Mouse (Mus musculus) retina, embryonic 14.5 days (tissue): ENCODE measurements around the gene Por.

ENCODE experiments used
- DNase-seq: peaks from one replicate; pipeline ENCODE4 v3.0.0-alpha.2; 2015; ENCODE audit warnings: low spot score

Gene Por

DNA sequence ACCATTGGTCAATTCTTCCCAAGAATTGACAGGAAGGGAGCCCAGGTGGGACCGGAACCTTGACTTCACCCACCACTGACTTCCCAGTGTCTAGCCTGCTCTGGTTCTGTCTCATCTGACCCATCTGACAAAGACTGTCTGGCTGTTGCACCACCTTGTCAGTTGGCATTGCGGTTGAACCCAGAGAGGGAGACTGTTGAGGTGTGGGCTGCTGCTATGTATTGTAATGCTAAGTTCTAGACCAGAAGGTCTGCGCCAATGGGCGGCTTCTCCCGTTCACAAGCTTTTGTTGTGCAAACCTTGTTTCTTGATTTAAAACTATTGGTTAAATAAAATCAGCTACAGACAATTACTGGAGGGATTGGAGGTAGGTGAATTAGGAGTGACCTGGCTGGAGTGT lies 12.7 kb upstream of the Por start:
- DNase-seq: no peak

- DNase-seq: no peak
Observed at GRCm38 (mm10) chr5:135657703-135658373, 12.0 kb upstream of the Por start.

GRCm38 (mm10) chr5:135659956-135660355 lies 9.9 kb upstream of the Por start:
- no peak for DNase-seq

DNA sequence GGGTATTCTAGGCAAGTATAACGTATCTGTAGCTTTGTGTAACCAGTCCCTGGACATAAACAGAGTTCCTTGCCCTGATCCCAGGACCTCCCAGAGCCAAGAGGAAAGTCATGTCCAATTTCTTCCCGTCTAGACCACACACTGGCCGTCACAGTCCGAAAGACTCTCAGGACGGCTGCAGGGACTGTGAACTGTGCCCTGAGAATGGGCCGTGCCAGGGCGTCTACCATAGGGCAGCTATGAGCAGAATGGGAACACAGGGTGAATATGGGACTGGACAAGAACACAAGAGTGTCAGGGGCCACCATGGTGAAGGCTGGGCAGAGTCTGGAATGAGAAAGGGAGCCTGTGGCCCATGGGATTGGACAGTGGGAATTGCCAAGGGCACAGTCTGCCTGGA lies 9.3 kb upstream of the Por start:
- no peak for DNase-seq

- no peak for DNase-seq
Observed at GRCm38 (mm10) chr5:135666890-135667289, 2.9 kb upstream of the Por start.

DNA sequence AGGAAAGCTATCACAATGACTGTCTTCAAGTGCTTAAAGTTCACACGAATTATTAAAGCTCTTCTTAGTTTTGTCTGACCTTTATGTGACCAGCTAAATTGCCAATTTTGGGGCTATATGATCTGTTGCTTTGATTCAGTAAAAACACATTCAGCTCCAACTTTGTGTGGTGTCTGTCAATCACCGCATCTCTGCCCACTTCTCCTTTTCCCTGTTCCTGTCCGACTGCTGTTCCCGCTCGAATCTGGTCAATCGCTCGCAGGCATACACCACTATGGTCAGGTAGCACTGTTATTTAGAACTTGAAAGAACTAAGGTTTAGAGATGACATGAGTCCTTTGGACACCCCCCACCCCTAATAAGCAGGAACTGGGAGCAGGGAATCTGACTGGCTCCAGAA lies 1.8 kb upstream of the Por start:
- no peak for DNase-seq

DNA sequence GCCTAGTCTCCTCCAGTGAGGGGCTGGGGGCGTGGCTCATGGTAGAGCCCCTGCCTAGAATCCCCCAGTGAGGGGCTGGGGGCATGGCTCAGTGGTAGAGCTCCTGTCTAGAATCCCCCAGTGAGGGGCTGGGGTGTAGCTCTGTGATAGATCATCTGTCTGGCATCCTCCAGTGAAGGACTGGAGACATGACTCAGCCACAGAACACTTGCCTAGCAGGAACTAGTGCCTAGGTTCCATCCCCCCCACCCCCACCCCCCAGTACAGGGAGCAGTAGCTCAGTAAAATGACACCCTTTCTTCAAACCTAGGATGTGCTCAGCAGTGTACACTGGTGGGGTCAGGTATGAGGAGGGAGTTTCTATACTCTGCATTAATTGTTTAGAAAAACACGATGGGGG lies 1.0 kb downstream of the Por start:
- DNase-seq: no peak

GRCm38 (mm10) chr5:135672509-135672908 lies 2.7 kb downstream of the Por start:
- no peak for DNase-seq

DNA sequence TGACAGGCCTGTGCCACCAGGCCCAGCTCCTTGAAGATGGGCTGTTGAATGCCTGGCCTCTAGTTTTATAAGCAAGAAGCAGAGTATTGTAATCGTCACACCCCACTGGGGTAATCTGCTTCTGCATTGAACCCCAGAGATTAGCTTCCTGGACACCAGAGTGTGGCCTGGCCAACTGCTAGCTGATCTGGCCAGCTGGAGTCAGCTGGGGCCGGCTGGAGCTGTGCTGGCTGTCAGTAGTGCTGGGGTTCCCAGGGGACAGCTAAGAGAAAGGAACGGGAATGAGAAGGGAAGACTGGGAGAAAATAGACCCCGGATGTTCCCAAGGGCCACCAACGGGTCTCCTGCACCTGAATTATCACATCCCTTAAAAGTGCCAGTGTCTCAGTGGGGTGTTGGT lies 3.1 kb downstream of the Por start:
- DNase-seq: no peak

GRCm38 (mm10) chr5:135674349-135674775 lies 4.5 kb downstream of the Por start:
- no peak for DNase-seq

GRCm38 (mm10) chr5:135674821-135675220 lies 5.0 kb downstream of the Por start:
- peak; percentile 88 for DNase-seq

DNA sequence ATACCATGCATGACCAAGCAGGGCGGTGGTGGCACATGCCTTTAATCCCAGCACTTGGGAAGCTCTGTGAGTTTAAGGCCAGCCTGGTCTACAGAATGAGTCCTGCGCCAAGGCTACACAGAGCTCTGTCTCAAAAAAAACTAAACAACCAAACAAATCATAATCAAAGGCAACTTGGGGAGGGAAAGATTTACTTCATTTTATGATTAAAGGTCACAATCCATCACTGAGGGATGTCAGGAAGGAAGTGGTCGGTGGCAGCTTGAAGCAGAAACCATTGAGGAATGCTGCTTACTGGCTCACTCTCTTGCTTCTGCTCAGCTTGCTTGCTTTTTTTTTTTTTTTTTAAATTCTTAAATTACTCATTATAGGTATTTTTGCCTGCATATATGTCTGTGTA lies 6.9 kb downstream of the Por start:
- DNase-seq: no peak

DNA sequence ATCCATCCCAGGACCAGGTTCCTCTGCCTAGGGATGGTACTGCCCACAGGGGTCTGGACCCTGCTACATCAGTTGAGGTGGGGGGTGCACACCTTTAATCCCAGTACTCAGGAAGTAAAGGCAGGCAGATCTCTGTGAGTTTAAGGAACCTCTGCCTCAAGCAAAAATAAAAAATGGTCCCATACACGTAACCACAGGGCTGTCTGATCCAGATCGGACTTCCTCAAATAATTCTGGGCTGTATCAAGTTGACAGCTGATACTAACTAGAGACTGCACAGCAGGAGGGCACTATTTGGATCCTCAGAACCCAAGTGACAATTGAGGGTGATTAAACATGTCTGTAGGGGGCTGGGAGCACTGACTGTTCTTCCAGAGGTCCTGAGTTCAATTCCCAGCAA lies 7.4 kb downstream of the Por start:
- DNase-seq: no peak

DNA sequence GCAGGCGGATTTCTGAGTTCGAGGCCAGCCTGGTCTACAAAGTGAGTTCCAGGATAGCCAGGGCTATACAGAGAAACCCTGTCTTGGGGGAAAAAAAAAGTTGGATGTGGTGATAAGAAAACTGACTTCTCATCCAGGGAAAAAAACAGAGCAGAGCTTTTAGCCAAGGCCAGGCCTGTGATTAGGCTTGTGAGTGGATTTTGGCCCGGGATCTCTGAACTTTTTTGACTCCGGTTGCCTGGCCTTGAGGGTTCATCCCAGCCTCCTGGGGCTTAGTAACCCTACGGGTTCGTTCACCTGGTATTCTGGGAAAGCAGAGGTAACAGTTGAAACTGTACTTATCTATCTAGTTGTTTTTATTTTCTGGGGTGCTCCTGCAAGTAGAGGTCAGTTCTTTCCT lies 8.6 kb downstream of the Por start:
- no peak for DNase-seq

DNA sequence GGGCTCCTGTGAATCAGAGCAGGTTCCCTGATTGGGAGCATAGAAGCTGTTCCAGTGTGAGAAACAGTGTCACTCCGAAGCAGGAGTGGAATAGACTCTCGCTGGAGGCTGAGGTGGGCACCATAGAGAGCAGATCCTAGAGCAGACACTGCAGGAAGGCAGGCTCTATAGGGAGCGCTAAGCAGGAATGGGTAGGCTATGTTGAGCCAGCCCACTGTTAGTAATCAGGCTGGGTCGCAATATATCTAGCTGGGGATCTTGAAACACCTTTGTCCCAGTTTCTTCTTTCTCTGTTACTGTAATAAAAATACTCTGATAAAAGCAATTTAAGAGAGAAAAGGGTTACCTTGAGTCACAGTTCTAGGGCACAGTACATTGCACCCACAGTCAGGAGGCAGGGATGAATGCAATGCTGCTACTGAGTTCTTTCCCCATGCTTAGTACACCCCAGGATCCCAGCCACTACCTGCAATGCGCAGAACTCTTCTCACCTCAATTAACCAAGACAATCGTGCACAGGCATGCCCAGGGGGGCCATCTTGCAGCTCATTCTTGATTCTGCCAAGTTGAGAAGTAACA lies 11.2 kb downstream of the Por start:
- DNase-seq: no peak

DNA sequence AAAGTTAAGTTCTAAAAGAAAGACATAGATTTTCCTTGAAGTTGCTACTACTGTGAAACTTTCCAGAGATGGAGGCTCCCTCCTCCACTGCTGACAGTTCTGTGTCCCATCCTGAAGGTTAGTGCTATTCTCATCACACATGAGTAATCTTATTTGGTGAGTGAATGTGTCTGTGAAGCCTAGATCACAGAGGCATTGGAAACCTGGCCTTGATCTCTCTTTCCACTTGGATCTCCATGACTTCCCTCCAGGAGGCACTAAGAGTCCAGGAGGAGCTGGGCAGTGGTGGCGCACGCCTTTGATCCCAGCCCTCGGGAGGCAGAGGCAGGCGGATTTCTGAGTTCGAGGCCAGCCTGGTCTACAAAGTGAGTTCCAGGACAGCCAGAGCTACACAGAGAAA lies 12.2 kb downstream of the Por start:
- DNase-seq: no peak

DNA sequence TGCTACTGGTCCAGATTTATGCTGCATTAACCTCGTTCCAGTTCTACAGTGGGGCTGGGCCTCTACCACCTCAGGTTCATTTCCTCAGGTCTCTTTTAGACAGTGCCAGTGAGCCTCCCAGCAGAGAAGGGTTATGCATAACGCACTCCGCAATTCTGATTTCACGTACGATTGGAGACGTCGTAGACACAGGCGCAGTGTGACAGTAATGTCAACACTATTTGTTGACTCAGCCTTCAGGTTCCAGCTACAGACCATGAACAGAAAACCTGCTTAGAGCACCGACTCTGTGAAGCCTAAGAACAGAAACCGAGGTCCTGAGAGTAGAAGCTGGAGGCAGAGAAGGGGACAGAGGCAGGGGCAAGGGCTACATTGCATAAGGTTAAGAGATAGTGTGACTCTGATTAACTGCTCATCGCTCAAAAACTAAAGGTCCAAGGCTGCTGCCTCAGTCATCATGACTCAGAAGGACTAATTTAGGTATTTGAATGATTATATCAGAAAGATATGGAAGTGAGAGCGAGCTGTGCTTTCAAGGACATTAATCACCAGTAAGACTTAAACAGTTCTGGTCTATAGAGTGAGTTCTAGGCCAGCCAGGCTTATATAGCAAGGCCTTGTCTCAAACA lies 13.2 kb downstream of the Por start:
- no peak for DNase-seq

DNA sequence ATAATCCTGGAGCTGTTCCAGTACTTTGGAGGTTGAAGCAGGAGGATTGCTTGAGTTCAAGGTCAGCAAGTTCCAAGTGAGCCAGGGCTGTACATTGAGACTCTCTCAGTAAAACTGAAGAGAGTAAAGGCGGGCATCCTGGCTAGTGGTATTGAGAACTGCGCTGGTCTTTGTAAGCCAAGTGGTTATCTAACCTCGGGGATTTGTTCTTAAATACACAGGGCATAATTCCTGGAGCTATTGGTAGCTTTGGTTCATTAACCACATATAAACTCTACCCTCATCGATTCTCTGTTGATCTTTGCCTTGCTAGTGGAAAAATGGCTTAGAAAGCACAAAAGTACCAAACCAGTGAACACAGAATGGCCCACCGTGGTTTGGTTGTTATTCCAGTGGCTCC lies 20.6 kb downstream of the Por start:
- no peak for DNase-seq

GRCm38 (mm10) chr5:135691266-135691665 lies 21.4 kb downstream of the Por start:
- DNase-seq: no peak

GRCm38 (mm10) chr5:135693281-135693853 lies 23.5 kb downstream of the Por start:
- DNase-seq: no peak

- DNase-seq: no peak
Observed at GRCm38 (mm10) chr5:135695277-135695721, 25.5 kb downstream of the Por start.

- no peak for DNase-seq
Observed at GRCm38 (mm10) chr5:135697711-135698111, 27.9 kb downstream of the Por start.

DNA sequence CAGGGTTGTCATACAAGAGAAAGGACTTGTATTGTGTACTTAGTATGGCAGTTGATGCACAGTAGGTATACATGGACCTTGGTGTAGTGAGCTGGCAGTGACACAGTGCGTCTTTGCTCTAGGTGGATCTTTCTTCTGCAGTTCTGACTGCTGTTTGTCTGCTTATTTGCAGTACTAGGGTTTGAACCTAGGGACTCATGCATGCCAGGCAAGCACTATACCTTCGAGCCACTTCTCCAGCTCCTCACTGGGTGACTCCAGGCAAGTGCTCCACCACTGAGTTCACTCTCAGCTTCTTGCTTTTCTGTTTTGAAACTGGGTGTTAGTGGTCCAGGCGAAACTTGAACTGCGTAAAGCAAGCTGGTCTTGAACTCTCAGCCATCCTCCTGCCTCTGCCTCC lies 31.8 kb downstream of the Por start:
- no peak for DNase-seq
